Mouse (Mus musculus): ENCODE data around the gene Aldoart2.

The Aldoart2 gene

DNA sequence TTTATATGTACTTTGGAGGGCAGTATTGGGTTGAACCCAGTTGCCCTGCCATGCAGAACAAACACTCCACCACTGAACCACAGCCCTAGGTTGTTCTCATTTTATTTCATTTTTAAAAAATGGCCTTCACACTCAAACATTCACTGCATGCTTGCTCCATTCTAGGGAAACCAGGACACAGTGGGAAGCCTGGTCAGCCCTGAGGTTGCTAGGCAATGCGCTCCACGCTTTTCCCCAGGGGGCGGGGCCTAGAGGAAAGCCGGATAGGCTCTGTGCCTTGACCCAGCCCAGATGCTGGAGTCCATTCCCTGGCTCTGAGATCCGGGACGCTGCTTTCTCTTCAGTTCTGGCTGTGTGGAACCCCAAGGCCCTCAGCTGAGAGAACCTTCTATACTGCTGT is 8.8 kb downstream of the Aldoart2 start:
- 24% methylated on average over 6 of the region's 6 CpGs for WGBS

DNA sequence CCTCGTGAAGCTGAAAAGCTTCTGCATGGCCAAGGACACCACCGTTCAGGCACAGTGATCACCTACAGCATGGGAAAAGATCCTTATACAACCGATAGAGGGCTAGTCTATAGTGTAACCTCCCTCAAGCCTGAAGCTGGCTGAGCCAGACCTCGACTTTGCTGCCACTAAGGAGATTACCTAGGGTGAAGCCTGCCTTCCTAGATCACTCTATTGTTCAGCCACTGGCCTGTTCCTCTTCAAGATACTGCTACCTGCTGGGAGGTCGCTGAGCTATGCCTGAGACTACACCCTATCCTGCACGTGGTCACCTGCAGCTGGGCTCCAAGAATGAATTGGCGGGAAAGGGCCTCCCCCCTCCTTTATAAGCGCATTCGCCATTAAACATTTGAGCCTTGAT is 21.9 kb downstream of the Aldoart2 start:
- WGBS, result 67% methylated on average over 9 of the region's 9 CpGs

DNA sequence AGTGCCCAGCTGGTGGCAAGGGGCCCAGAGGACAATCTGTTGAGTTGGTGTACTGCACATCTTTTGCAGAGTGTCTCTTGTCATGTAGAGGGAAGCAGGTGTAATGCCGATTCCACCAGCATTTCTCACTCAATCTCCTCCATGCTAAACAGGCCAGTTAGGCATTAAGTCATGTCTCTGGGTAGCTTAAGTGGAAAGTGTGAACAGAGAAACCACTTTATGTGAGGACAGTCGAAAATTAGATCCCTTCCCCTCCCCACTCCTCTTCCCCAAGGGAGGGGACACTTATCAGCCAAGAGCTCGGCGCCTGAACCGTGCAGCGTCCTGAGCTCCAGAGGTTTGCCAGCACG is 33.5 kb downstream of the Aldoart2 start:
- WGBS, result 9% methylated on average over 7 of the region's 7 CpGs

DNA sequence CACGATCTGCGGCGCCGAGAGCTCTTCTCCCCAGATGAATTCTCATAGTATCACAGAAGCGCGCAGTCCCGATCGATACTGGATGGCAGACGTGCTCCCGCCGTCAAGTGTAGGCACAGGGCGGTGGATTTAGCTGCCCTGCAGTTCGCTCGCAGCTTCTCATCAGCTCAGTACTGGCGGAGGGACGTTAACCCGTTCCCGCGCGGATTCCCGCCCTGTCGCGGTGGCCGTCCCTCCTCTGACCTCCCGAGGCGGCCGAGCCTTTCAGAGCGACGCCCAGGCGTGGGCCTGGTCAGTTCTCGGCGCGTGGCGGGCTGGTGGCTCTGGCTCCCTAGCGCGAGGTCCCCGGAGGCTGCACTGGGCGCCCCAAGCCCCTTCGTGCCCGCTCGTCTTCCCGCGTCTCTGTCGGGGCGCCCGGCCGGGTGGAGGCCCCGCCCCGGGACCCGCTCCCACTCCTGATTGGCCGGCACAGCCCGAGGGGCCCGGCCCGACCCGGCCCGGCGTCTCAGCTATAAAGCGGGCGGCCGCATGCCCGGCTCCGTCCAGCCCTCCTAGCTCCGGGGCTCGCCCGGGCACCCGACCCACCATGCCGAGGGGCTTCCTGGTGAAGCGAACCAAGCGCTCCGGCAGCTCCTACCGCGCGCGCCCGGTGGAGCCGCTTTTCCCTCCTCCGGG is 34.0 kb downstream of the Aldoart2 start, which contains the start of gene Insm2:
Gene Insm2 (plus strand): TSS at position 541 of the 675 bp plus-strand sequence.
- under 1% methylated on average over 71 of the region's 77 CpGs for WGBS

DNA sequence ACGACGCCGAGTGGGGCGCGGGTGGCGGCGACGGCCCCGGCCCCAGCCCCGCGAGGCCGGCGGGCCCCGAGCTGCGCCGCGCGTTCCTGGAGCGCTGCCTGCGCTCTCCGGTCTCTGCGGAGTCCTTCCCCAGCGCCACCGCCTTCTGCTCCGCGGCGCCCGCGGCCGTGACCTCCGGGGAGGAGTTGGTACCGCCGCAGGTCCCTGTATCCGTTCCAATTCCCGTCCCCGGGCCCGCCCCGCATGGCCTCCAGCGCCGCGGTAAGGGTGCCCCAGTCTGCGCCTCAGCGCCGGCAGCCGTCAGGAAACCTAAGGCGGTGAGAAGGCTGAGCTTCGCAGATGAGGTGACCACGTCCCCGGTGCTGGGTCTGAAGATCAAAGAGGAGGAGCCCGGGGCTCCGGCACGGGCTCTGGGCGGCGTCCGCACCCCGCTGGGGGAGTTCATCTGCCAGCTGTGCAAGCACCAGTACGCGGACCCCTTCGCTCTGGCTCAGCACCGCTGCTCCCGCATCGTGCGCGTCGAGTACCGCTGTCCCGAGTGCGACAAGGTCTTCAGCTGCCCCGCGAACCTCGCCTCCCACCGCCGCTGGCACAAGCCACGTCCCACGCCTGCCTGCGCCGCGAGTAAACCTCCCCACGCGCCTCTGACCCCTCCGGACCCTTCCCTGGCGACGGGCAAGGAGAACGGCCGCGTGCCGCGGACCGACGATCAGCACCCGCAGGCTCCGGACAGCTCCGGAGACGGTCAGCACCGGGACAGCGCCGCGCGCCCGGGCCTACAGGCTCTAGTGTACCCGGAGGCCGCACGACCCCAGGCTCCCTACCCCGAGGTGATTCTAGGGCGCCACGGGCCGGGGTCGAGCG is 34.8 kb downstream of the Aldoart2 start:
- 3% methylated on average over 107 of the region's 109 CpGs for WGBS

DNA sequence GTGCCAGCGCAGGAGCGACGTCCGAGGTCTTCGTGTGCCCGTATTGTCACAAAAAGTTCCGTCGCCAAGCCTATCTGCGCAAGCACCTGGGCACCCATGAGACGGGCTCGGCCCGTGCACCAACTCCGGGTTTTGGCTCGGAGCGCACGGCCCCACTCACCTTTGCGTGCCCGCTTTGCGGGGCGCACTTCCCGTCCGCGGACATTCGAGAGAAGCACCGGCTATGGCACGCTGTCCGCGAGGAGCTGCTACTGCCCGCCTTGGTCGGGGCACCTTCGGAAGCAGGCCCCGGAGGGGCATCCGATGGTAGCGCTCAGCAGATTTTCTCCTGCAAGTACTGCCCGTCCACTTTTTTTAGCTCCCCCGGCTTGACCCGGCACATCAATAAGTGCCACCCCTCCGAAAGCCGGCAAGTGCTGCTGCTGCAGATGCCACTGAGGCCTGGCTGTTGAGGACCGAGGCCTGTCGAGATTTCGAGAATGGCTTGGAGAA is 35.5 kb downstream of the Aldoart2 start:
- 38% methylated on average over 42 of the region's 42 CpGs for WGBS

DNA sequence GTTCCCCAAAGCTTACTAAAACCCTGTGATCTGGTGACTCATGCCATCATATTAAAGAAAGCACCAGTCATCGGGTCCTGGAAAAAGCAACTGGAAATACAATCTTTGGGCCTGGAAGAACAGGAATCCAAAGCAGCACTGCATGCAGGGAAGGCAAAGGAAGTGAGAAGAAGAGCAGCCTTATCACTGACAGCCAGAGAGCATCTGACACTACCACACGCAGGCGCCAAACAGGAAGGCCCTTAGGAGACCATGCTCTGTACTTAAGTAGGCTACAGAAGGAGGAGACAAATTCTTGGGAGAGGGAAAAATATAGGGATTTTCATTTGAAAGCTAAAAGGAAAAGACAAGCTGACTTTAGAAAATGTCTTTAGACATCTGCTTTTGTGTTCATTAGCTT is 39.4 kb downstream of the Aldoart2 start:
- WGBS, result 68% methylated on average over 3 of the region's 3 CpGs

DNA sequence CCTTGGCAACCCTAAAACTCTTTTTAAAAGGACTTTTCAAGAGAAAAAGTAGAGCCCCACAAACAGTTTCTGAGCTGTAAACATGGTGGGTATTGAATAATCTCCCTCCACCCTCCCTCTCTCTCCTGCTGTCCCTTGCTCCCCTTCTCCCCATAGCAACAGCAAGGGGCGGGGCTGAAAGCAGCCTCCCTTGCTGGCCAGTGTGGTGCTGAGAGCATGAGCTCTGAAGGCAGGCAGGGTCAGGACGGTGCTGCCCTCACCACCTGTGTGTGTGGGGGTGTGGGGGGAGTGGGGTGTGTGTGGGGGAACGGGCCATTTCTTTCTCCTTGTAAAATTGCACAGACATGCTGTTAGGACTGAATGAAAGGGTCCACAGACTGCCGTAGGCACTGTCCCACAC is 42.9 kb downstream of the Aldoart2 start:
- WGBS, result 67% methylated on average over 4 of the region's 4 CpGs

DNA sequence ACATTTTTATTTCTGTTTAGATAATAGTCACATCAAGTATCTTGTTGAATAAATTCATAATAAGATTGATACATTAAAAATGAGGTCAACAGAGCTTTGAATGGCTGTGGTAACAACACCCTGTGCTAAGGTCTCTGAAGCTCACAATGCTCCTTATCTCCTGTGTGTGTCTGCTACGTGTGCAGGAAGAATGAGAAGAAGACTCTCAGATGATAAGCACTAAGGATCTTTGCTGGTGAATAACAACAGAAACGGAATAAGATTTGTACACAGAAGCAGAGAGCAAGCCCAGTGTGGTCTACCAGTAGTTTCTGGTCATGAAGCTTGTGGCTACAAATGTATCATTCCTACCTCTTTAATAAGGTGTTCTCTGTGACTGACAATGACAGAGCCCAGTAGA is 45.8 kb downstream of the Aldoart2 start:
- 91% methylated on average over 2 of the region's 2 CpGs for WGBS

Data from cerebral cortex, adult 2 months (tissue).